Mouse (Mus musculus) layer of hippocampus, adult 9-11 months (tissue): ENCODE measurements at regions not wholly inside any gene's neighbourhood (a gene's known extent, or its start where the extent isn't known, plus 50 kb on each side); places are given as distances from the start of the nearest gene placed in this dataset.

Experiments used
- DNase-seq: peaks from one replicate; pipeline ENCODE4 v3.0.0; 2022

DNA sequence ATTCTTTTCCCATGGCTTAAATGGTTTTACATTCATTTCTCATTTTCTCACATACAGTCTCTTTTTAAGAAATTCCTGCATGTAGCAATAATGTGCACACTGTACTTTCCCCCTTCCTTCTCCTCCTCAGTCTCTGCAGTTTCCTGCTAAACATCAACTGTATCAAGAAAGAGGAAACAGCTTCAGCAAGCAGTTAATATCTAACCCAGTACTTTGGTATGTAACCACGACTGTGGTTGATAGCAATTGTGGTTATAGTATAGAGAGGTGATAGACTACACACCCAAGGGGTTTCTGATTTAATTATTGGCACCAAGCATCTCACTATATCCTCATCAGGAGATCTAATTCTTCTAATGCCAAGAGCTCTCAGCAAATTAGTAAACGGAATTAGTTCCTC is 52.8 kb upstream of the Eci2 start:
- DNase-seq = no peak

DNA sequence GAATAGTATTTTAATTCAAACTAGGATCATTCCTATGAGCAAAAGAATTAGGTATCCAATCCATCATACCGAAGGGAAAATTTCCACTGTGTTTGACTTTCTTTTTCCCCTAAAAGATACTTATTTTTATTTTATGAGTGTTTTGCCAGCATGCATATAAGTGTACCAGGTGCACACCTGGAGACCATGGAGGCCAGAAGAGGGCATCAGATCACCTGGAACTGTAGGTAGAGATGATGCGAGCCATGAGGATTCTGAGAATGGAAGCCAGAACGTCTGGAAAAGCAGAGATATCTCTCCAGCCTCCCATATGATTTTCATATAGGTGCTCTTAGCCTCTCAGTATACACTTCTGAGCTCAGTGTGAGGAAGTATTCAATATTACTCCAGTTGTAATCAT is 58.5 kb upstream of the Eci2 start:
- DNase-seq = no peak

DNA sequence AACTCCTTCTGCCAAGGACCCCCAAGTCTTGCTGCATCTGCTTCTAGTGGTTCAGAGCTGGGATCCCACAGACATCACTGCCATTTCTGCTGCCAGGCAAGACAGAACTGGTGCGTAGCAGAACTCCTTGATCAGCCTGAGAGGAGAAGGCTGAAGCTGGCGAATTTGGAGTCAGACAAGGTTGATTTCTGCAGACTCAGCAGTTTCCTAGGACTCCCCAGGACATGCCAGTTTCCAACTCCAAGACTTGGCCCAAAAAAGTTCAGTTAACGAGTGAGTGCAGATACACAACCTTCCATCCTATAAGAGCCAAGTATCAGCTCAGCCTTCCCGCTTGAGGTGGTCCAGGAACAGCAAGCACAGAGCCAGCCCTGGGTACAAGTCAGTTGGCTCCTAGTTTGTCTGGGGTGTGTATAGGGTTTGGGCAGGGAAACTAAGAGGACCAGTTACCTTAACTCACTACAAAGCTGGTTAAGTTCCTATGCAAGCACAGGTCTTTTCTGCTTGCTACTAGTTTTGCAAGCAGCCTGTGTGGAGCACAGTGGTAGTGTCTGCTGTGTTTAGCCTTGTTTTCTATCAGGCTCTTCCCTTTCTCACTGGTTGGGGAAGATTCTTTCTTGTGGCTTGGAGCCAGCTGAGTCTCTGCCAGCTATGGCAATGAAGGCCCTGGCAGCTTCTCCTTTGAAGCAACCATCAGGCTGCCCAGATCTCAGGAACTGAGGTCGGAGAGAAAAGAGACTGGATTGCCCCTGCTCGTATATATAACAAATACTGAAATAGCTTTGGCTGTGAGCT is 60.5 kb upstream of the Eci2 start:
- peak; percentile 57 for DNase-seq

DNA sequence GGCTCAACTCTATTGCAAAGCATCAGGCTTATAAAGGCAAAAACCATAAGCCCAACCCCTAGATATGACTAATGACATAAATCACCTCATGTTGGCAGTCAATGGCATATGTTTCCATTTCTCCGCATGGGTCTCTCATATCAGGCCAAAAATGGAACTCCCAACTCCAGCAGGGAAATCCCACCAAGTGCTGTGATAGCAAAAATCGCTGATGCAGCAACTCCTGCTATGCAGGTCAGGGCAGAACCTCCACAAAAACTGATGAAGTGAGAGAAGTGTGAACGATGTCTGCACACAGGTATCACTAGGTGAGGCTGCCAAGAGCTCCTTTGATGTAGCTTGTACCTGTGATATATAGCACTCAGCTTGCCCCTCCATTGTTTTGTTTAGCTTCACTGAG is 64.3 kb upstream of the Eci2 start:
- DNase-seq = no peak

DNA sequence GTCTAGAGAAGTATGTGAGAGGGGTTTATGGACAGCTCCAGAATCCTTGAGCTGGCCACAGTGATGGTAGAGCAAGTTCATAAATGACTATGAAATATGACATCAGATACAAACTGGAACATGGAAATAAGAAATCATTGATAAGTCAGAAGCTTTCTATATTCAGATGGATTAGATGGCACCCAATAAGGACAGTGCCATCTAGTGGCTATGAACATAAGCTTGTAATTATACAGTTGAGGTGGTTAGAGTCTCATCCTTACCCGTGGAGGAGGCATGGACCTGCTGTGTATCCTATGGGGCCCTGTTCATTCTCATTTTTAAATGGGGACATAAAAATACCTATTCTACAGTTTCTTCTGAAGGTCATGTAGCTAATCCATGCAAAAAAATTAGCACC is 92.9 kb upstream of the Eci2 start:
- DNase-seq = no peak

DNA sequence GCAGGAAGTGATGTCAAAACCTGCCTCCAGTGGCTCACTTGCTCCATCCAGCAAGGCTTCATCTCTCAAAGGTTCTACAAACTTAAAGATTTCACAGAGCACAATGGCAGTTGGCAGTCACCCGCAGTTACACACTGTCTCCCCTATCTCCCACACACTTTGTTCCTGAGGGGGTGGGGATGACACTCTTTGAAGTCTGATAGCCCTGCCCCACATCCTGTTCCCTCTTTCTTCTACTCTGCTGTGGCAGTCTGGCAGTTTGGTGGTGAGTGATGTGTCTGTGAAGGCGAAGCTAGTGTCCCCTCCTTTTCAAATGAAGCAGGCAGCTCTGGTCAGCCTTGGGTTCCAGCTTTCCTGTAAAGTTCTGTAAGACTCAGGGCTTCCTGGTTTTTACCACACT is 102.6 kb upstream of the Eci2 start:
- peak; percentile 3 for DNase-seq

DNA sequence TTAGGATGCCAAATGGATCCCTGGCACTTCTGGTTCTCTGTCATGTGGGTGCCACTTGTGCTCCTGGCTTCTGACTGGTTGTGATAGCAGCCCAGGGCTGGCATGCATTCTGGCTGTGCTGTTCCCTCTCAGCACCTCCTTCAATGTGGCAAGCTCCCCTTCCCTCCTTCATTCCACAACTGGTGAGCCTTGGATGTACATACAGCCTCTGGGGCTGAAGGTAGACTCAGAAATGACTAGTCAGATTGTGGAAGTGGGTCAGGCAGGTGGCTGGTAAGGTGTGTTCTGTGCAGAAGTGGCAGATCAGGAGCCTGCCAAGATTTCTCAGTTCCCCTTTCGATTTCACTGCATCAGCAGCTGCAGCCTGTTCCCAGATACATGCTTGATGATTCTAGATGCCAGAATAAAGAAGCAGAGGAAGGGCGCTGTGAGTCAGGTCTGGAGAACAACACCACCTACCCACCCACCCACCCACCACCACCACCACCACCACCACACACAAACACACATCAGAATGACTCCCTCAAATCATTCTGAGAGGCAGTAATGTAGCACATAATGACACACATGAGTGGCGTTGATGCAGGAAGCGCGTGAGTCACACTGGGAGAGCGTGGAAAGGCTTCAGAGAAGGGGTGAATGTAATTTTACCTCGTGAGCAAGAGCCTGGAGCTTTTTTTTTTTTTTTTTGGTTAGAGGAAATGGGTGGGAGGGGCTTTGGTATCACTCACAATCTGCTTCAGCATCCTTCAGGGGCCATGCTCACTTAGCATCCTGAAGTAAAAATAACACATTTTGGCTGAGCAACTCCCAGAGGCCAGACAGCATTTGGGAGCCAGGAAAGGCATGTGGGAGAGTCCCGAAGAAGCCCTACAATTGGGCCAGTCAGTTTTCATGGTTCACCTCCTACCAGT is 104.6 kb upstream of the Eci2 start:
- DNase-seq = peak; percentile 53

DNA sequence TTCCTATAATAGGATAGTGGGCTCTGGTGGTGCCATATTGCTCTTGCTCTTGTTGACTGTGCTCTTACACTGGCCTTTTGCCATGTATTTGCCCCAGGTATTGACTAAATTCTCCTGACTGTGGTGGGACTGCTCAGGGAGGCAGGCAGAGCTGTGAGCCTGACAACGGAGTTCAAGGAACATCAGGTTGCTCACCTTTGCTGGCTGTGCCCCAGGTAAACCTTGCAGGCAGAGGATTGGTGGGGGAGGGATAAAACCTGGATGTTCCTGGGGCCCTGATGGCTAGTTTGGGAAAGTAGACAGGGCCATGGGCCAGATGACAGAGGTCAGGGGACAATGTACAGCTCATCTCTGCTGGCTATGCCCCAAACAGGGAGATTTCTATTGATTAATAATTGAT is 124.7 kb upstream of the Eci2 start:
- no peak for DNase-seq

DNA sequence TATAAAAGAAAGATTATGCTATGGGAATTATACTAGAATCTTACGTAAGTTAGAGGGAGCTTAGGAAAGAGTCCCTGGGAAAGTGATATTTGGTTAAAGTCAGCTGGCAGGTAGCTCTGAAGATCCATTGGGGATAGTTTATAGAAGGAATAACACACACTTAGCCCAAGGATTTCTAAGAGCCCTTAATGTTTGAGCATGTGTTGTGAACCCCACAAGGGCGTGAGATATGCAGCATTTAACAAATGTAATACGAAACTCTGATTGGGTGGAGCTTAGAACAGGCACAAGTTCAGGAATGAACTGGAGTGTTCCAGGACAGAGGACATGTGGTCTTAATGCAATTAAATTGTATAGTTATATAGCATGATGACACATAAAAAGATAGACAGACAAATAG is 132.6 kb upstream of the Eci2 start:
- DNase-seq = no peak

DNA sequence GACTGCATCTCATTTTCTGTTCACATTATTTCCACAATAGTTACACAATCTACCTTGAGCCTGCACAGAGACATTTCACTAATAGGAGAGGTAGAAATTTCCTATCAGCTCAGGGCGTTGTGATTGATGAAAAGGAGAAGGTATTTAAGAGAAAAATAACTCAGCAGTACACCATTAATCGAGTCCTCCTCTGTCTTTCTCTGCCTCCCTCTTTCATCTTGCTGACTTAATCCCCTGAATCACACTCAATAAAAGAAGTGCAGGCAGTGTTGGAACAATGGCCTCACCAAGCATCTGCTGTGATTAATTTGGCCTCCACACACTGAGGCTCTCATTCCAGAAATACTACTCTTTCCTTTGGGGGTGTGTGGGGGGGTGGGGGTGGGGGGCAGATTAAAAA is 133.9 kb upstream of the Eci2 start:
- no peak for DNase-seq

DNA sequence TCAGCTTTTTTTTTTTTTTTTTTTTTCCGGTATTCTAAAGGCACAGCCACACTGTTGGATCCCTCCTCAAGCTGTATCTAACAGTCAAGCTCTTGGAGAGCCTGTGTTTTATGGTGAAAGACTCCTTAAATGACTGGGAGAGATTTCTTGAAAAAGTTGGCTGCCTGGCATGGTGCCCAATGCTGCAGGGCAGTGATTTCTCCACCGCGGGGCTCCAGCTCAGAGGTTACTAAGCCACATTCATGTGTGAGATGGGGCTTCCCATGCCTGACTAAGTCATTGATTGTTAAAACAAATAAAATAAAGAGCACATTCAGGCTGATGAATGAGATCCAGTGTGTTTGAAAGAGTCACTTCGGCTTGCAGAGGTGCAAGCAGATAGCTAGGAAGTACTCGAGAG is 139.2 kb upstream of the Eci2 start:
- DNase-seq = no peak

DNA sequence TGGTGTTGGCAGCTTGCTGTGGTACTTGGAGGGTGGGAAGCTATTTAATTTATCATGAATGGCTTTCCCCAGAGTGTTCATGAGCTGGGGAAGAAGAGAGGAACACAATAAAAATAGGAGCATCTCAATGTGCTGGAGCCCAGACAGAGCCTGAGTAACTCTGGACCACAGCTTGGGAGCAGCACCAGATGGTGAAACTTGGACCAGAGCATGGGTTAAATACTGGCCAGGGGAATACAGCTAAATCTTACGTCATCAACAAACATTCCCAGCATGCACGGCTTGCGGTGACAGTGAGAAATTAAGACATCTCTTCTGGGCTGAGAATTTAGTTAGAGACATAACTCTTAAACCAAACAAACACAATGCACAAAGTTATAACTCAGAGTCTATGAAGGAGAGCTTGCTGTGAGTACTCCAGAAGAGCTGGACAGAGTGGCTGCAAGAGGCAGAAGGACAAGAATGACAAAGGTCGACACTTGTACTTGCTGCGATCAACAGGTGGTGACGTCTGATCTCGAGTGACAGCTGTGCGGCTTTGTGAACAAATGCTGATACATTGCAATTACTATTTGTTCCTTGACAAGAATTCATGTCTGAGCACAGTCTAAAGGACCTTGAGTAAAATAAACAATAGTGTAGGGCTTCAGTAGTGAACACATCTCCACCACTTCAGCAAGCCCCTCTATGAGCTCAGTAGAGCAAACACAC is 140.1 kb upstream of the Eci2 start:
- DNase-seq = no peak

DNA sequence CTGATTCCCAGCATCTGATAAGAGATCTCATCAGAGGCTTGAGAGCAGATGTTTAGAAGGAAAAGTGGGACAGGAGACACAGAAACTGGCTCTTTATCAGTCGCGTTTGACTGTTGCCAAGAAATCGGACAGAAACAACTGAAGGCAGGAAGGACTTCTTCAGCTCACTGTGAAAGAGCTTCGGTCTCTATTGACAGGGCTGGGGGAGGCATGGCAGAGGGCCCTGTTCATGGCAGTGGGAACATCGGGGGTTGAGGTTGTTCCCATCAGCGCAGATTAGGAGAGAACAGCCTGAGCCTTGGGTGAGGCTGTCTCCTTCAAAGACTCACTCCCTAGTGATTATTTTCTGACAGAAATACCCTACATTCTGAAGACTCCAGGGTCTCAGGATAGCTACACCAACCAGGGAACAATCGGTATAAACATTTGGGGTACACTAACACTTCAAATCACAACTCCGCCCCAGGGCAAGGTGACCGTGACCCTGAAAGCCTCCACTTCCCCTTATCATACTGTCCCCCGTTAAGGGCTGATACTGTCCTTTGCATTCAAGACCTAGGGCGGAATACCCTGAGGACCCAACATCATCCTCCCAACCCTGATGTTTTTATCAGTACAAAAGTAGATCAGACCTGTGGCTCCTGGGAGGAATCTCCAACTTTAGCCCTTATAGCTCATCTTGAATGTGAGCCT is 144.8 kb upstream of the Eci2 start:
- DNase-seq = no peak

DNA sequence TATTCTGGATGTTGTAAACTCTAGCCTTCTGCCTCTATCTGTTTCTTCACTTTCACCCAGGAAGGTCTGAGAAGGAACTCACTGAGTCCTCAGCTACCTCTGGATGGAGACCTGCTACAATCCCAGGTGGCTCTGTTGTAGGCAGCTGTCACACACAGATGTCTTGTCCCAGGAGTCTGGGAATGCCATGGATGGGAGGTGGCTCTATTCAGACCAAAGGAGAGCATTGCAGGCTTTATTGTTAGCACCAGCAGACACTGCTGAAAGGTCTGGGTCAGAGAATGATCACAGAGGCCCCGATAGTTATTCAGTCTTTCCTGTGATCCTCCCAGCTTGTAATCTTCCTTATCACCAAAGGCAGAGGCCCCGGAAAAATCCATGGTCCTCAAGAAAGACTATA is 146.6 kb upstream of the Eci2 start:
- DNase-seq = no peak

DNA sequence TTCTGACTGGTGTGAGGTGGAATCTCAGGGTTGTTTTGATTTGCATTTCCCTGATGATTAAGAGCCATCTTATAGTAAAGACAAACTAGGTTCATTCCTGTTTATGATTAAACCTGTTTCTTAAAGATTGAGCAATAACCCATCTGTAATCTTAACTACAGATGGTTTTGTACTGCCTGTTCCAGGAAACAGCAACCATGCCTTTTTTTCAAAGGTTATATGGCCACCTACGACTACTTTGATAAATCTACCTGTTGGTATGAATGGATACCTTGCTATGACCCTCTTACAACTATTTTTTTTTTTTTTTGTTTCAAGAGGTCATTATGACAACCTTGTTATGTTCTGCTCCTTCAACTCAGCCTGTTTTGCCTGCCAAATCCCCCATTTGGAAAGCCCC is 148.7 kb upstream of the Eci2 start:
- DNase-seq = no peak

DNA sequence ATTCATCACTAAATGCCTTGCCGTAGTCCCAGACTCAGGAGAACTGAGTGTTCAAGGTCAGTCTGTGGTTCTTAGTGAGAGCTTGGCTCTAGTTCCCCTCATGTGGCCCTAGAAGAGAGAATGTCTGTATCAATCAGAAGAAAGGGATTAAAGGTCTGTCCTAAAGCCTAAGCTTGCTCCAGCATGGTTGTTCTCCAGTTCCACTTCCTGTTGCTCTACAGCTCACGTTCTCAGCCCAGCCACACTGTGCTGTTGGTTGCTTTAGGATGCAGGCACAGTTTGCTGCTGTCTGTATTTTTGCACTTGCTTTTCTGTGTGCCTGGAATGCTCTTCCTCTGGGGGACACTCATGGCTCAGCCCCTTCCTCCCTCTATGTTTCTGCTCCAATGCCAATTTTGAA is 150.4 kb upstream of the Eci2 start:
- no peak for DNase-seq

DNA sequence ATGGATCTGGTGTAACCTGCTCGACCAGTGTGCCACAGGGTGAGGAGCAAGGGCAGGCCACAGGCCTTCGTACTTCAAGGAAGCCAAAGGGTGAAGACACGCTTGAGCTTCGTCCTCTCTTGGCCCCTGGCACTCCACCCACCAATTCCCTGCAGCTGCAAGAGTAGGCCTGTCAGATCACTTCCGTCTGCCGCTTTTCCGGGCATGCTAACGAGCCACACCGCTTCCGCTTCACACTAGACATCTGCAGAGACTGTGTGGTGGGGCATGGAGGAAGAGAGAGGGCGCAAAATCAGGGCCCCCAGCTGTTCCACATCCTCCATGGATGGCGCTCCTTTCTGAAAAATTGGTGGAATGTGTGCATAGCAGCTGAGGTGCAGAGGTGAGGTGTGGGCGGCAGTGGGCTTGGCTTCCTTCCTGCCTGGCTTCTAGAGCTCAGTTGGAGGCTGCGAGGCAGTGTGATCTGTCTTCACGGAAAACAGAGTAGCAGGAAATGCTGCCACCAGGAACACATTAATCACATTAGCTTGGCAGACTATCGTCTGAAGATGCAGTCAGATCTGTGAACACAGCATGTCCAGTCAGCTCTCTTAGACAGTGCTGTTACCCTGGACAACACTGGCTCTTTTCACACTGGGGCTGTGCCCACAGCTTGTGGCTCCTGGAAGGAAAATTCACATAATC is 162.3 kb upstream of the Eci2 start:
- peak; percentile 17 for DNase-seq

DNA sequence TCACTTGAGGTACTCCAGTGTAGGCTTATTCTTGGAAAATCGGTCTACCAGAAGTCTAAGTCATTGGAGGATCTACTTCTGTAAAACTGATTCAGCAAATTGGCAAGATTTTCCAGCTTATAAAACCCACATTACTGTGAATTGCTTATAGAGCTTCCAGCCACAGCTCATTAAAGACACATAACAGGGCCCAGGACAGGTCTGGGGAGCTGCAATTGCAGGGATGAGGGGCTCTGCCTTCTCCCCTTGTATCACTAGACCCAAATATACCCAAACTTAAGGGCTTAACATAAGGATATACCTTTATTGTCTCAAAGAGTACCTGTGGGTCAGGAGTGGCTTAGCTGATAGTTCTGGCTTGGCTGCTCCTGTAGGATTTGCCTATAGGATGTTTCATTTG is 175.2 kb upstream of the Eci2 start:
- no peak for DNase-seq

DNA sequence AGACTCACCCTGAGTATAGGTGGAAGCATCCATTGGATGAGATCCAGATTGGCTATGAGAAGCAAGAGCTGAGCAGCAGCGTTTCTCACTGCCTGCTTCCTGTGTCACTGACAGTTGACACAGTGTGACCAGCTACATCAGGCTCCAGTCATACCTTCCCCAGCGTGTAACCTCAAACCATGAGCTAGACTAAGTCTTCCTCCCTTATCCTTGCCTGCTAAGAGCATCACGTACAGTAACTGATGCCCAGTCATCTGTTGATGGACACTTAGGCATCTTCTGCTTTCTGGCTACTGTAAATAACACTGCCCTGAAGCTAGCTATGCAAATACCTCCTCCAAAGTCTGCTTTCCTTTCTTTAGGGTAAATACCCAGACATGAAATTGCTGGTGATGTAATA is 181.4 kb upstream of the Eci2 start:
- DNase-seq = no peak

DNA sequence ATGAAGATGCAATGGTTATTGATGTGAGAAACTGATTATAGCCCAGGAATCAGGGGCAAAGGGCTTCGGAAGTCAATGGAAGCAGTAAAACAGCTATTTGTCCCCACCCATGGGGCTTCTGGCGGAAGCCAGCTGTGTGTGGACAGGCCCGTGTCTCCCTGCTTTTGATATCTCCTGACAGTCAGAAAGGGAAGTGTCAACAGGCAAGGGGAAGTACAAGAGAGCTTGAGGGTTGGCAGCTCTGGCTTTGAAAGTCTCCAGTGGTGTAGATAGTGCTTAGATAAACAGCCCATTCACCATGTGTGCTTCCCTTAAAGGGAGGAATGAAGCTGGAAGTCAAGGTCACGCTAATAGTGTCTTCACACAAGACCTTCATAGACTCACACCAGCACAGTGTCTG is 182.7 kb upstream of the Eci2 start:
- DNase-seq = no peak

DNA sequence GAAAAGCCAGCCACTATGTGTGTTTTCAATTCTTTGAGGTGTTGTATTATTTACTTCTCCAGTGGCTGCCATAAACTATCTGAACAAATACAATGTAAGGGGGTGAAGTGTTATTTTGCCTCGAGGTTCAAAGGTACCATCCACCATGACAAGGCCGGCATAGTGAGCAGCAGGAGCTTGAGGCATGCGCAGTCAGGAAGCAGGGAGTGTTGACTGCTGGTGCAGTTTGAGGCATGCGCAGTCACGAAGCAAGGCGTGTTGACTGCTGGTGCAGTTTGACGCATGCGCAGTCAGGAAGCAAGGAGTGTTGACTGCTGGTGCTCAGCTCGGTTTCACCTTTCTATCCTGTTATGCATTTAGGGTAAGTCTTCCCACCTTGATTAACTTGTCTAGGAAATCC is 184.9 kb upstream of the Eci2 start:
- no peak for DNase-seq

DNA sequence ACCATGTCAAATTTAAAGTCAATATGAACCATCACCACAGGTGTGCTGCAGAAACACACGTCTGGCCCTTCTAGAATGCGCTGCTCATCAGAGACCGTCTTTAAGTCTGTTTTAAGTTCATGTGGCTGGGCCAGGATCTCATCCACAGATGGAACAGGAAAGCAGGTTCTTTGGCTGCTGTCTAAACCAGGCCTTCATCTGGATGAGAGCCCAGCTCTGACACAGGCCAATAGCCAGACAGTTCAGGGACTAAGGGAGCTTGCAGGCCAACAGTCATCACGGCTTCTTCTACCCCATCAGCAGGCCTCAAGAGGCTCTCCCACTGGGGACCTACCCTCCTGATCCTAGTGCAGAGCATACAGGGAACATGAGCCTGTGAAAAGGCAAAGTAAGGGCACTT is 185.4 kb upstream of the Eci2 start:
- DNase-seq = no peak

DNA sequence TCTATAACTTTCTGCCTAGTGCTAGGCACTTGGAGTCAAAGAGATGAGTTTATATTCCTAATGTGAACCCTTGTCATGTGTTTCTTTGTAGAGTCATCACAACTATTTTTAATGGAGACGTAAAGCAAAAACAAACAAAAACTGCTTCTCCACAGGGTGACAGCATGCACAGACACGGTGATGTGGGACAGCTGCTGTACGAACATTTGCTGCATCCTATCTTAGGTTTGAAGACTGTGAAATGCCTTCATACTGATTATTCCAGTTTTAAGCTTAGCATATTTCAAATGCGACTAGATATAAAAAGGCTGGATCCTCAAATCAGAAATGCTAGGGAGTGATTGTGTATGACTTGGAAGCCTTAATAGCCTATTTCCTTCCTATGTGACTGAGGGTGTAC is 187.3 kb upstream of the Eci2 start:
- no peak for DNase-seq
